Mouse (Mus musculus): ENCODE measurements around the gene Gm11634. TPM values are rescaled to one million over a fixed set of nuclear protein-coding genes. Genes with fewer than 3 reads are reported as not detected.

Gm11634 gene
- polyA plus RNA-seq, 1 experiment: not detected

GRCm38 (mm10) chr11:101576116-101576515, 22.9 kb downstream of the Gm11634 start:
- Histone ChIP-seq H3K27me3 (ENCODE audit: control insufficient read depth, insufficient read depth, insufficient read length) (no peaks in the 10 kb centered on the region), H3K36me3 (ENCODE audit: control insufficient read depth, insufficient read depth) (peaks cover 77% of the 10 kb centered on the region), H3ac (ENCODE audit: control insufficient read depth, insufficient read length) (no peak overlapping the region), H3K79me2 (ENCODE audit: control insufficient read depth, insufficient read depth) (no peaks in the 10 kb centered on the region), H3K4me2 (ENCODE audit: low read depth) (no peak overlapping the region), H3K4me3 (no peak overlapping the region)
- TF ChIP-seq TCF3 (IDR thresholded peaks at IDR 0.05; ENCODE audit: insufficient read length, low read depth): no peak
- TF ChIP-seq SRF (IDR thresholded peaks at IDR 0.05; ENCODE audit: control insufficient read depth, insufficient read length, low read depth): no peak
- TF ChIP-seq POLR2A (IDR thresholded peaks at IDR 0.05; ENCODE audit: insufficient read length, low read depth): no peak
- no peak for TF ChIP-seq USF1 (IDR thresholded peaks at IDR 0.05; ENCODE audit: low read depth)
- no peak for TF ChIP-seq MYOG (IDR thresholded peaks at IDR 0.05; ENCODE audit: control insufficient read depth in 1 of 3, insufficient read depth in 1 of 3, insufficient read length in 2 of 3, low read depth in 2 of 3)
- TF ChIP-seq POLR2AphosphoS2 (IDR thresholded peaks at IDR 0.05; ENCODE audit: insufficient read length, low read depth): no peak
- no peak for TF ChIP-seq MAX (IDR thresholded peaks at IDR 0.05; ENCODE audit: low read depth)
- TF ChIP-seq MYOD1 (IDR thresholded peaks at IDR 0.05; ENCODE audit: control insufficient read depth in 1 of 3, insufficient read length in 2 of 3, low read depth in 2 of 3): no peak
- no peak for TF ChIP-seq TCF12 (IDR thresholded peaks at IDR 0.05; ENCODE audit: insufficient read depth, poor library complexity, severe bottlenecking)
- no peak for TF ChIP-seq CEBPB (IDR thresholded peaks at IDR 0.05; ENCODE audit: insufficient read depth, poor library complexity, severe bottlenecking)
- TF ChIP-seq REST (IDR thresholded peaks at IDR 0.05; ENCODE audit: insufficient read depth, insufficient read length): no peak
- no peak for TF ChIP-seq E2F4 (IDR thresholded peaks at IDR 0.05; ENCODE audit: insufficient read depth)

- no peak for TF ChIP-seq E2F4 (IDR thresholded peaks at IDR 0.05; ENCODE audit: insufficient read depth)
- no peak for TF ChIP-seq TCF3 (IDR thresholded peaks at IDR 0.05; ENCODE audit: insufficient read length, low read depth)
- TF ChIP-seq USF1 (IDR thresholded peaks at IDR 0.05; ENCODE audit: low read depth): no peak
- TF ChIP-seq MYOD1 (IDR thresholded peaks at IDR 0.05; ENCODE audit: control insufficient read depth in 1 of 3, insufficient read length in 2 of 3, low read depth in 2 of 3): no peak
- no peak for TF ChIP-seq REST (IDR thresholded peaks at IDR 0.05; ENCODE audit: insufficient read depth, insufficient read length)
- TF ChIP-seq POLR2AphosphoS2 (IDR thresholded peaks at IDR 0.05; ENCODE audit: insufficient read length, low read depth): no peak
- no peak for TF ChIP-seq CEBPB (IDR thresholded peaks at IDR 0.05; ENCODE audit: insufficient read depth, poor library complexity, severe bottlenecking)
- no peak for TF ChIP-seq MAX (IDR thresholded peaks at IDR 0.05; ENCODE audit: low read depth)
- no peak for TF ChIP-seq POLR2A (IDR thresholded peaks at IDR 0.05; ENCODE audit: insufficient read length, low read depth)
- TF ChIP-seq SRF (IDR thresholded peaks at IDR 0.05; ENCODE audit: control insufficient read depth, insufficient read length, low read depth): no peak
- no peak for TF ChIP-seq MYOG (IDR thresholded peaks at IDR 0.05; ENCODE audit: control insufficient read depth in 1 of 3, insufficient read depth in 1 of 3, insufficient read length in 2 of 3, low read depth in 2 of 3)
- TF ChIP-seq TCF12 (IDR thresholded peaks at IDR 0.05; ENCODE audit: insufficient read depth, poor library complexity, severe bottlenecking): no peak
These were observed 30.6 kb downstream of the Gm11634 start for GRCm38 (mm10) chr11:101568421-101568820.

GRCm38 (mm10) chr11:101562391-101562790, 36.7 kb downstream of the Gm11634 start:
- Histone ChIP-seq H3K79me2 (ENCODE audit: control insufficient read depth, insufficient read depth) (no peaks in the 10 kb centered on the region), H3K27me3 (ENCODE audit: control insufficient read depth, insufficient read depth, insufficient read length) (no peaks in the 10 kb centered on the region), H3ac (ENCODE audit: control insufficient read depth, insufficient read length) (no peak overlapping the region), H3K4me3 (no peak overlapping the region), H3K4me2 (ENCODE audit: low read depth) (no peak overlapping the region), H3K36me3 (ENCODE audit: control insufficient read depth, insufficient read depth) (peaks cover 60% of the 10 kb centered on the region)
- TF ChIP-seq POLR2AphosphoS2 (IDR thresholded peaks at IDR 0.05; ENCODE audit: insufficient read length, low read depth) (no peak), TCF12 (IDR thresholded peaks at IDR 0.05; ENCODE audit: insufficient read depth, poor library complexity, severe bottlenecking) (no peak), REST (IDR thresholded peaks at IDR 0.05; ENCODE audit: insufficient read depth, insufficient read length) (no peak), POLR2A (IDR thresholded peaks at IDR 0.05; ENCODE audit: insufficient read length, low read depth) (no peak)

More at GRCm38 (mm10) chr11:101568421-101568820, 30.6 kb downstream of the Gm11634 start:
- Histone ChIP-seq H3K36me3 (ENCODE audit: control insufficient read depth, insufficient read depth) (peaks cover 82% of the 10 kb centered on the region), H3K79me2 (ENCODE audit: control insufficient read depth, insufficient read depth) (no peaks in the 10 kb centered on the region), H3K4me2 (ENCODE audit: low read depth) (no peak overlapping the region), H3ac (ENCODE audit: control insufficient read depth, insufficient read length) (no peak overlapping the region), H3K4me3 (no peak overlapping the region), H3K27me3 (ENCODE audit: control insufficient read depth, insufficient read depth, insufficient read length) (no peaks in the 10 kb centered on the region)

GRCm38 (mm10) chr11:101556954-101557353, 42.1 kb downstream of the Gm11634 start:
- H3K4me3 ChIP-seq: no peak overlapping the region
- no peak overlapping the region for H3ac ChIP-seq (ENCODE audit: control insufficient read depth, insufficient read length)
- no peak overlapping the region for H3K4me2 ChIP-seq (ENCODE audit: low read depth)
- no peaks in the 10 kb centered on the region for H3K27me3 ChIP-seq (ENCODE audit: control insufficient read depth, insufficient read depth, insufficient read length)
- peaks cover 33% of the 10 kb centered on the region for H3K79me2 ChIP-seq (ENCODE audit: control insufficient read depth, insufficient read depth)
- TF ChIP-seq E2F4 (IDR thresholded peaks at IDR 0.05; ENCODE audit: insufficient read depth) (no peak), USF1 (IDR thresholded peaks at IDR 0.05; ENCODE audit: low read depth) (no peak), MYOD1 (IDR thresholded peaks at IDR 0.05; ENCODE audit: control insufficient read depth in 1 of 3, insufficient read length in 2 of 3, low read depth in 2 of 3) (no peak), POLR2AphosphoS2 (IDR thresholded peaks at IDR 0.05; ENCODE audit: insufficient read length, low read depth) (no peak), MYOG (IDR thresholded peaks at IDR 0.05; ENCODE audit: control insufficient read depth in 1 of 3, insufficient read depth in 1 of 3, insufficient read length in 2 of 3, low read depth in 2 of 3) (no peak), MAX (IDR thresholded peaks at IDR 0.05; ENCODE audit: low read depth) (no peak)
- peaks cover 40% of the 10 kb centered on the region for H3K36me3 ChIP-seq (ENCODE audit: control insufficient read depth, insufficient read depth)

- H3ac ChIP-seq (ENCODE audit: control insufficient read depth, insufficient read length): no peak overlapping the region
- peaks cover 33% of the 10 kb centered on the region for H3K79me2 ChIP-seq (ENCODE audit: control insufficient read depth, insufficient read depth)
- H3K4me2 ChIP-seq (ENCODE audit: low read depth): no peak overlapping the region
- peaks cover 38% of the 10 kb centered on the region for H3K36me3 ChIP-seq (ENCODE audit: control insufficient read depth, insufficient read depth)
- H3K4me3 ChIP-seq: no peak overlapping the region
- no peak for TF ChIP-seq E2F4 (IDR thresholded peaks at IDR 0.05; ENCODE audit: insufficient read depth)
- no peak for TF ChIP-seq SRF (IDR thresholded peaks at IDR 0.05; ENCODE audit: control insufficient read depth, insufficient read length, low read depth)
- no peak for TF ChIP-seq USF1 (IDR thresholded peaks at IDR 0.05; ENCODE audit: low read depth)
- no peak for TF ChIP-seq POLR2AphosphoS2 (IDR thresholded peaks at IDR 0.05; ENCODE audit: insufficient read length, low read depth)
- no peak for TF ChIP-seq REST (IDR thresholded peaks at IDR 0.05; ENCODE audit: insufficient read depth, insufficient read length)
- TF ChIP-seq MYOD1 (IDR thresholded peaks at IDR 0.05; ENCODE audit: control insufficient read depth in 1 of 3, insufficient read length in 2 of 3, low read depth in 2 of 3): no peak
- no peak for TF ChIP-seq MYOG (IDR thresholded peaks at IDR 0.05; ENCODE audit: control insufficient read depth in 1 of 3, insufficient read depth in 1 of 3, insufficient read length in 2 of 3, low read depth in 2 of 3)
- TF ChIP-seq TCF12 (IDR thresholded peaks at IDR 0.05; ENCODE audit: insufficient read depth, poor library complexity, severe bottlenecking): no peak
- no peak for TF ChIP-seq MAX (IDR thresholded peaks at IDR 0.05; ENCODE audit: low read depth)
- no peak for TF ChIP-seq CEBPB (IDR thresholded peaks at IDR 0.05; ENCODE audit: insufficient read depth, poor library complexity, severe bottlenecking)
- no peak for TF ChIP-seq TCF3 (IDR thresholded peaks at IDR 0.05; ENCODE audit: insufficient read length, low read depth)
- TF ChIP-seq POLR2A (IDR thresholded peaks at IDR 0.05; ENCODE audit: insufficient read length, low read depth): no peak
- no peaks in the 10 kb centered on the region for H3K27me3 ChIP-seq (ENCODE audit: control insufficient read depth, insufficient read depth, insufficient read length)
These were observed 42.5 kb downstream of the Gm11634 start for GRCm38 (mm10) chr11:101556541-101556940.

Measured in myocyte (in vitro differentiated cells).